Mouse (Mus musculus): ENCODE results near the gene Cpxm1. TPM values are rescaled to one million over a fixed set of nuclear protein-coding genes. Genes with fewer than 3 reads are reported as not detected.

The Cpxm1 gene
- not detected for polyA plus RNA-seq (2014; fragmentation: Illumina TruSeq; extraction: RNeasy Lipid Tissue Mini Kit (QIAGEN cat#74804); ENCODE audit: low read depth, low replicate concordance)

GRCm38 (mm10) chr2:130397186-130397985 lies at the start of gene Cpxm1:
Gene Cpxm1 (minus strand): TSS chr2:130397574.

GRCm38 (mm10) chr2:130424126-130424853 lies 26.9 kb upstream of the Cpxm1 start, which contains the start of the genes Vps16 and Pced1a:
Gene Vps16 (plus strand): TSS chr2:130424339.
Gene Pced1a (minus strand): TSS chr2:130424701.

GRCm38 (mm10) chr2:130406178-130406577 lies 8.8 kb upstream of the Cpxm1 start, which contains the start of gene Tmem239:
Gene Tmem239 (plus strand): TSS chr2:130406478.

GRCm38 (mm10) chr2:130404939-130405338 lies 7.6 kb upstream of the Cpxm1 start, which contains the start of the genes Gm28372 and 1700020A23Rik:
Gene Gm28372 (plus strand): TSS chr2:130405239.
Gene 1700020A23Rik (plus strand): TSS chr2:130405259.

Other genes with a start within 250 kb of the Cpxm1 start
- 8.1 TPM for gene Snrpb, start 218.2 kb downstream of the Cpxm1 start, polyA plus RNA-seq (2014; fragmentation: Illumina TruSeq; extraction: RNeasy Lipid Tissue Mini Kit (QIAGEN cat#74804); ENCODE audit: low read depth, low replicate concordance)
- not detected for gene Tmc2, start 202.4 kb downstream of the Cpxm1 start, polyA plus RNA-seq (2014; fragmentation: Illumina TruSeq; extraction: RNeasy Lipid Tissue Mini Kit (QIAGEN cat#74804); ENCODE audit: low read depth, low replicate concordance)
- gene Nop56, start 123.1 kb downstream of the Cpxm1 start, polyA plus RNA-seq (2014; fragmentation: Illumina TruSeq; extraction: RNeasy Lipid Tissue Mini Kit (QIAGEN cat#74804); ENCODE audit: low read depth, low replicate concordance), result 27.9 TPM
- 114 TPM for gene Idh3b, start 113.0 kb downstream of the Cpxm1 start, polyA plus RNA-seq (2014; fragmentation: Illumina TruSeq; extraction: RNeasy Lipid Tissue Mini Kit (QIAGEN cat#74804); ENCODE audit: low read depth, low replicate concordance)
- not detected for gene Ebf4, start 102.4 kb downstream of the Cpxm1 start, polyA plus RNA-seq (2014; fragmentation: Illumina TruSeq; extraction: RNeasy Lipid Tissue Mini Kit (QIAGEN cat#74804); ENCODE audit: low read depth, low replicate concordance)
- not detected for gene Gm28372, start 7.7 kb upstream of the Cpxm1 start, polyA plus RNA-seq (2014; fragmentation: Illumina TruSeq; extraction: RNeasy Lipid Tissue Mini Kit (QIAGEN cat#74804); ENCODE audit: low read depth, low replicate concordance)
- not detected for gene 1700020A23Rik, start 7.7 kb upstream of the Cpxm1 start, polyA plus RNA-seq (2014; fragmentation: Illumina TruSeq; extraction: RNeasy Lipid Tissue Mini Kit (QIAGEN cat#74804); ENCODE audit: low read depth, low replicate concordance)
- not detected for gene Tmem239, start 8.9 kb upstream of the Cpxm1 start, polyA plus RNA-seq (2014; fragmentation: Illumina TruSeq; extraction: RNeasy Lipid Tissue Mini Kit (QIAGEN cat#74804); ENCODE audit: low read depth, low replicate concordance)
- 15.7 TPM for gene Vps16, start 26.8 kb upstream of the Cpxm1 start, polyA plus RNA-seq (2014; fragmentation: Illumina TruSeq; extraction: RNeasy Lipid Tissue Mini Kit (QIAGEN cat#74804); ENCODE audit: low read depth, low replicate concordance)
- 5.1 TPM for gene Pced1a, start 27.1 kb upstream of the Cpxm1 start, polyA plus RNA-seq (2014; fragmentation: Illumina TruSeq; extraction: RNeasy Lipid Tissue Mini Kit (QIAGEN cat#74804); ENCODE audit: low read depth, low replicate concordance)
- 41.6 TPM for gene Ptpra, start 52.7 kb upstream of the Cpxm1 start, polyA plus RNA-seq (2014; fragmentation: Illumina TruSeq; extraction: RNeasy Lipid Tissue Mini Kit (QIAGEN cat#74804); ENCODE audit: low read depth, low replicate concordance)
- gene Mrps26, start 166.2 kb upstream of the Cpxm1 start, polyA plus RNA-seq (2014; fragmentation: Illumina TruSeq; extraction: RNeasy Lipid Tissue Mini Kit (QIAGEN cat#74804); ENCODE audit: low read depth, low replicate concordance), result 2.6 TPM
- gene Oxt, start 178.6 kb upstream of the Cpxm1 start, polyA plus RNA-seq (2014; fragmentation: Illumina TruSeq; extraction: RNeasy Lipid Tissue Mini Kit (QIAGEN cat#74804); ENCODE audit: low read depth, low replicate concordance), result not detected
- gene Avp, start 185.0 kb upstream of the Cpxm1 start, polyA plus RNA-seq (2014; fragmentation: Illumina TruSeq; extraction: RNeasy Lipid Tissue Mini Kit (QIAGEN cat#74804); ENCODE audit: low read depth, low replicate concordance), result not detected
- gene Fastkd5, start 232.5 kb upstream of the Cpxm1 start, polyA plus RNA-seq (2014; fragmentation: Illumina TruSeq; extraction: RNeasy Lipid Tissue Mini Kit (QIAGEN cat#74804); ENCODE audit: low read depth, low replicate concordance), result 16.1 TPM
- gene Ubox5, start 232.5 kb upstream of the Cpxm1 start, polyA plus RNA-seq (2014; fragmentation: Illumina TruSeq; extraction: RNeasy Lipid Tissue Mini Kit (QIAGEN cat#74804); ENCODE audit: low read depth, low replicate concordance), result 2.9 TPM
- gene Lzts3, start 245.2 kb upstream of the Cpxm1 start, polyA plus RNA-seq (2014; fragmentation: Illumina TruSeq; extraction: RNeasy Lipid Tissue Mini Kit (QIAGEN cat#74804); ENCODE audit: low read depth, low replicate concordance), result 3.4 TPM

Measured in liver, adult 10 weeks (tissue).